Mouse (Mus musculus): ENCODE measurements around the gene Ndufa4l2.

- TF ChIP-seq CTCF (IDR thresholded peaks at IDR 0.05) (no peak), EP300 (IDR thresholded peaks at IDR 0.05) (peak; percentile 30; the same call in 1 of the 2 replicates)
Measured at GRCm38 (mm10) chr10:127516576-127517260, 2.0 kb downstream of the Ndufa4l2 start.
